8 mouse cellular contexts compared by ENCODE assay signal in the genomic region with DNA sequence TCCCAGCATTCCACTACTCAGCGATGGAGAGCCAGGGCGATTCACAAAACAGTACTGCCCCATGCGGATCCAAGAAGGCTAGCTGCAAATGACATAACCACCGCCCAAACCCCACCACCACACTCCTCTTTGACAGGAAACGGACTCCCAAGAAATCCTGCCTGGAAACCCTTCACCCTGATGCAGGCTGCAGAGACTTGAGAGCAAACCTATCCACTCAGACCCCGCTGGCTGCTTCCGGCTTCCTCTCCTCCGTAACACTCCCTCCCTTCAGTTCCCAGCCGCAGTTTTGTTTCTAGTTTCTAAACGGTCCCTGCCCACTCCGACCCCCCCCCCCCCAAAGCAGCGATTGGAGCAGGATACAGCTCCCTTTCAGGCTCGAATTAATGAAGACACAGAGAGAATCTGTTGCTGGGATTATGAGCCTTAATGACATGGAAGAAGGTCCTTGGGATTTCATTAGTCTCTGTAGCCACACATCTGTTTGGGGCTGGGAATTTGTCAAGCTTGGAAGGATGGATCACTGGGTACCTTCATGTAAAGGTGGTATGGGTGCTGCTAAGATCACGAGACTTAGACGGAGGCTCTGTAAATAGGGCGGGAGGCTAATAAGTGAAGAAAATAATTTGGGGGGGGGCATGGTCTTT.
DNase-seq lines count a peak whose midpoint lies in the region; ATAC-seq and TF ChIP-seq lines count a peak whose summit lies in the region.

No protein-coding gene starts in this region.

- peak; percentile 59 for DNase-seq in gastrocnemius, adult 2 months
- DNase-seq in gastrocnemius, adult 18-20 months (ENCODE audit: low spot score): no peak
- peak; percentile 64 for DNase-seq in forelimb bud, embryonic 11.5 days (ENCODE audit: low read depth, low spot score)
- DNase-seq in induced T-regulatory cell, adult 2 months (ENCODE audit: low read depth): peak; percentile 52
- DNase-seq in liver, embryonic 11.5 days (ENCODE audit: low spot score): peak; percentile 59
- peak; percentile 68 for DNase-seq in neural tube, embryonic 10.5 days (ENCODE audit: extremely low spot score, low spot score)
- no peak for DNase-seq in adipocyte (ENCODE audit: low spot score)

- H3K4me3 ChIP-seq in gastrocnemius, adult 2 months: peak overlapping the region; percentile 85
- peak overlapping the region; percentile 70 for H3K4me3 ChIP-seq in liver, embryonic 11.5 days (ENCODE audit: low read depth, low read length)

- TF ChIP-seq CTCF in gastrocnemius, adult 2 months (IDR thresholded peaks at IDR 0.05): peak; percentile 41; the same call in 1 of the 2 replicates

- H3K36me3 ChIP-seq in liver, embryonic 11.5 days (ENCODE audit: control insufficient read depth, insufficient read depth, low read length): no peaks in the 10 kb centered on the region

- H3K4me1 ChIP-seq in liver, embryonic 11.5 days (replicated peaks; ENCODE audit: control insufficient read depth, insufficient read depth, low read length): peaks cover 14% of the 10 kb centered on the region; the same call in 1 of the 2 replicates

- no peaks in the 10 kb centered on the region for H3K9me3 ChIP-seq in liver, embryonic 11.5 days (ENCODE audit: control insufficient read depth, low read length)

- peak overlapping the region; percentile 75 for H3K9ac ChIP-seq in liver, embryonic 11.5 days (ENCODE audit: low read depth, low read length)

- intact Hi-C loops in gastrocnemius, adult 2 months (cut with DNase I): no loop called here

- ATAC-seq in activated CD4-positive, CD25-positive, alpha-beta regulatory T cell, adult 4 months: peak; percentile 52
- ATAC-seq in liver, embryonic 11.5 days (replicated peaks; ENCODE audit: low FRiP score): no peak

- under 1% methylated on average over 16 of the region's 16 CpGs for WGBS in liver, embryonic 11.5 days

- no peaks in the 10 kb centered on the region; the same call in 1 of the 2 replicates for H3K27me3 ChIP-seq in liver, embryonic 11.5 days (replicated peaks; ENCODE audit: control insufficient read depth, insufficient read depth, low read length)

- peak overlapping the region; percentile 90 for H3K4me2 ChIP-seq in liver, embryonic 11.5 days

- peak overlapping the region; percentile 94 for H3K27ac ChIP-seq in gastrocnemius, adult 2 months
- H3K27ac ChIP-seq in liver, embryonic 11.5 days (ENCODE audit: low read depth, low read length): peak overlapping the region; percentile 8; the same call in 1 of the 2 replicates

Comparison
In these comparisons a context has a peak if more than half of its experiments do, and no peak if none do; other contexts are left out.
1. DNase-seq: peak in gastrocnemius, adult 2 months (single experiment), forelimb bud, embryonic 11.5 days (single experiment), induced T-regulatory cell, adult 2 months (single experiment), liver, embryonic 11.5 days (single experiment) and neural tube, embryonic 10.5 days (single experiment); none in gastrocnemius, adult 18-20 months (single experiment) and adipocyte (single experiment).